Mouse (Mus musculus): ENCODE data around the gene Cldn3.

- no peak for TF ChIP-seq CTCF (IDR thresholded peaks at IDR 0.05; ENCODE audit: low read depth, low read length)
- TF ChIP-seq POLR2A (IDR thresholded peaks at IDR 0.05; ENCODE audit: borderline replicate concordance, low read depth, low read length), result no peak
These were observed 46.9 kb upstream of the Cldn3 start for GRCm38 (mm10) chr5:134939069-134939468.

Data from bone marrow macrophage, adult 2 months (primary cell).